Mouse (Mus musculus) olfactory bulb, adult 2 months (tissue): ENCODE results near the gene Krtap1-4.
"Not testable (repeated sequence)": the region's sequence is repeated elsewhere in the genome, so short reads cannot be mapped to it uniquely, and the experiment has no call there.

Source experiments
- CTCF ChIP-seq: fragments of 200-500 bp; IDR thresholded peaks from 2 replicates; pipeline ENCODE4 v1.5.1; 2012; ENCODE audit warnings: low read depth, mild to moderate bottlenecking, low read length, moderate library complexity; ENCODE audit not compliant: insufficient read depth
- POLR2A ChIP-seq: fragments of 200-500 bp; IDR thresholded peaks from 2 replicates; pipeline ENCODE4 v1.6.1; 2012; ENCODE audit warnings: mild to moderate bottlenecking, low read depth, low read length, moderate library complexity; ENCODE audit not compliant: insufficient read depth

DNA sequence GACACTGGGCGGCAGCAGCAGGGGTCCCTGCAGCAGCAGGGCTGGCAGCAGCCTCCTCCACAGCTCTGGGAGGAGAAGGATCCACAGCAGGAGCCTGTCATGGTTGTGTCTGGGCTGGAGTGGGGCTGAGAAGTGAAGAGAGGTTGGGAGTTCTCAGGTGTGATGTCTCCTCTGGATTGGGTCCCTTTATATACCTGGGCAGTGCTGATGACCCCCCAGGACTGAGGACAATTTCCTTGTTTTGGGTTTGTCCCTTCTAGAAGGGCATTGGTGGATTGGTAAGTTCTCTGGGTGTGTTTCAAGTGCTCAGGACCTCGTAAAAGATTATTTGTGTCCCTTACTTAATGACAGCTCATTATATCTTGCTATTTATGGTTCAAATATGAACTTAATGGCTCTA, 26.6 kb upstream of the Krtap1-4 start, which contains the start of gene Gm11937:
- not testable (repeated sequence) for TF ChIP-seq POLR2A, CTCF
